Mouse (Mus musculus) kidney, postnatal 0 days (tissue): ENCODE data around the gene Cnot6. TPM values are rescaled to one million over a fixed set of nuclear protein-coding genes. Genes with fewer than 3 reads are reported as not detected.

ENCODE experiments used
- ATAC-seq: fragments of 200-750 bp; cut with Nextera tagmentation; replicated peaks from 2 replicates; pipeline ENCODE4 v1.8.0; 2017; ENCODE audit warnings: low read depth, moderate number of reproducible peaks, moderate TSS enrichment, moderate library complexity; ENCODE audit not compliant: low FRiP score
- DNase-seq: peaks from one replicate; pipeline ENCODE4 v3.0.0-alpha.2; 2016; ENCODE audit warnings: low spot score
- H3K27ac ChIP-seq: fragments of 300-500 bp; sonication (generic); 2 replicates; pipeline ENCODE4 v1.5.1; 2014; ENCODE audit warnings: mild to moderate bottlenecking
- H3K27me3 ChIP-seq: fragments of 300-500 bp; sonication (generic); 2 replicates; pipeline ENCODE4 v1.6.1; 2014; ENCODE audit warnings: low read length, mixed read lengths; ENCODE audit not compliant: insufficient read depth
- H3K36me3 ChIP-seq: fragments of 300-500 bp; sonication (generic); 2 replicates; pipeline ENCODE4 v1.6.1; 2014; ENCODE audit warnings: low read length, mixed read lengths; ENCODE audit not compliant: insufficient read depth
- H3K4me1 ChIP-seq: fragments of 300-500 bp; sonication (generic); replicated peaks from 2 replicates; pipeline ENCODE4 v1.6.1; 2014; ENCODE audit warnings: antibody characterized with exemption, low read length, mixed read lengths; ENCODE audit not compliant: insufficient read depth
- H3K4me2 ChIP-seq: fragments of 300-500 bp; sonication (generic); 2 replicates; pipeline ENCODE4 v1.6.1; 2014; ENCODE audit warnings: mild to moderate bottlenecking, low read length, moderate library complexity, mixed read lengths
- H3K4me3 ChIP-seq: fragments of 300-500 bp; sonication (generic); replicated peaks from 2 replicates; pipeline ENCODE4 v1.5.1; 2014; ENCODE audit warnings: low read depth, low read length
- H3K9ac ChIP-seq: fragments of 300-500 bp; sonication (generic); 2 replicates; pipeline ENCODE4 v1.6.1; 2014; ENCODE audit warnings: low read depth, low read length
- H3K9me3 ChIP-seq: fragments of 300-500 bp; sonication (generic); replicated peaks from 2 replicates; pipeline ENCODE4 v1.6.1; 2016; ENCODE audit warnings: low read length, inconsistent platforms, mixed read lengths
- CTCF ChIP-seq: IDR thresholded peaks from 2 replicates; pipeline ENCODE4 v1.5.1; 2016; ENCODE audit warnings: antibody characterized with exemption, low read depth, mild to moderate bottlenecking, moderate library complexity
- WGBS: fragments of 180-500 bp; shearing (Covaris S2); extraction: QIAGEN DNeasy Blood & Tissue Kit; methylation state at CpG from one replicate; pipeline ENCODE4 v1.1.7; 2014; 5-methylcytosine and 5-hydroxymethylcytosine counted together
- polyA plus RNA-seq: library from polyadenylated mRNA; unstranded; fragments of >200 nt; fragmentation: Nextera tagmentation; extraction: Ambion mirVana; gene quantifications from 2 replicates; pipeline ENCODE4 v1.2.1, GENCODE M21; 2015

The Cnot6 gene
- polyA plus RNA-seq, 1 experiment from 2014 or later: 54.4 TPM

DNA sequence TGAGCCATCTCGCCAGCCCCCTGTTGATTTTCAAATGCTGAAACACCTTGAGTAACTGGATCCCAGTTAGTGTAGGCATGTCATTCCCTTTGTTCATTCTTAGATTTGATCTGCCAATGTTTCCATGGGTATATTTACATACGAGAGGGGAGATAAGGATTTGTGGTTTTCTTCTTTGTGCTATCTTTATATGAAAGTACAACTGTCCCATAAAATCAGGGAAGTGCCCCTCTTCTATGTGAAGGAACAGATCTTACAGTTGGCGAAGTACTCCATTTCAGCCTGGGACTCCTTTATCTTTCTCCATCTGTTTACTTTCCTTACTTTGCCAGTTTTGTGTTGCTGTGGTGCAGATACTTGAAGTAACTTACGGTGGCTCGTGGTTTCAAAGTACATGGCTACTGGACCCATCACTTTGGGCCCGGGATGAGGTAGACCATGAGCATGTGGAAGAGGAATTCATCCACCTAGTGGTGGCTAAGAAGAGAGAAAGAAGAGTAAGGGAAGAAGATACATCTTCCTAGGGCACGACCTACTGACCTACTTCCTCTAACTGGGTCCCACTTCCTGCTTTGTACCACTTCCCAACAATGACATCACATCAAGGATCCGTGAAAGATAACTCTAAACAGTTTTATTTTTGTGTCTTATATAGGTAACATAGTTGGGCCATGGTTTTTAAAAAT lies 7.1 kb upstream of the Cnot6 start:
- Histone ChIP-seq H3K9me3 (no peaks in the 10 kb centered on the region), H3K4me2 (no peak overlapping the region), H3K27ac (no peak overlapping the region), H3K27me3 (no peaks in the 10 kb centered on the region), H3K4me3 (no peak overlapping the region), H3K4me1 (no peaks in the 10 kb centered on the region), H3K36me3 (no peaks in the 10 kb centered on the region), H3K9ac (no peak overlapping the region)
- ATAC-seq (no peak), DNase-seq (no peak)
- no peak for TF ChIP-seq CTCF
- WGBS: 85% methylated on average over 8 of the region's 8 CpGs

- Histone ChIP-seq H3K4me1 (0 out of 2 replicates have a peak, but pooled peaks cover 14% of the 10 kb centered on the region), H3K4me3 (peak overlapping the region; percentile 96), H3K4me2 (peak overlapping the region; percentile 66), H3K9ac (peak overlapping the region; percentile 32; the same call in 1 of the 2 replicates), H3K27ac (peak overlapping the region; percentile 78; the same call in 1 of the 2 replicates), H3K36me3 (no peaks in the 10 kb centered on the region), H3K9me3 (no peaks in the 10 kb centered on the region), H3K27me3 (no peaks in the 10 kb centered on the region)
- 25% methylated on average over 20 of the region's 20 CpGs for WGBS
- DNase-seq (peak; percentile 58), ATAC-seq (peak; percentile 12; the same call in 1 of the 2 replicates)
- TF ChIP-seq CTCF: no peak
Measured at GRCm38 (mm10) chr11:49713336-49714334, 1.1 kb upstream of the Cnot6 start.

DNA sequence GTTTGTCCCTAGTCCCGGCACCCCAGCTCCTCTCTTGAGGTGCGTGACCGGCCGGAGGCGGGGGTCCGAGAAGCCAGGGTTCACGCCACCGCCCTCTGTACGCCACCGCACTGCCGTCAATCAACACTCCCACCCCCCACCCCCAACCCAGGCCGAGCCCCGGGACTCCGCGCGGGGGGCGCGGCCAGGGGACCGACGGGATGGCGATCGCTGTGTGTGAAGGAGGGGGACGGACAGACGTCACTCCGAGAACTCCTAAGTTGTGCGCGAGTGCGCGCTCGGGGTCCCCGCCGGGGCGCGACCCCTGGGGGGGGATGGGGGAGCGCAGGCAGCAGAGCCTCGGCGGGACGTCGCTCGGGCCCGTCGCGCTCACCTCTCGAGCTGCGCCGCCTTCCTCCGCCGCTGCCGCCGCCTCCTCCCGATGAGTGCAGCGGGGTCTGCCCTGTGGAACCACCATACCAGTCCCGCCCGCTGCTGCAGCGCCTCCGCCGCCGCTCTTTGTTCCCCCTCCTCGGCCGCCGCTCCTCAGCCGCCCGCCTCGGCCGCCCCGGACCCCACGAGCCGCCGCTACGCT lies 455 bp downstream of the Cnot6 start:
- Histone ChIP-seq H3K4me3 (peak overlapping the region; percentile 96), H3K27ac (peak overlapping the region; percentile 92), H3K4me2 (peak overlapping the region; percentile 64), H3K9ac (peak overlapping the region; percentile 97), H3K4me1 (0 out of 2 replicates have a peak, but pooled peaks cover 14% of the 10 kb centered on the region), H3K27me3 (no peaks in the 10 kb centered on the region), H3K9me3 (no peaks in the 10 kb centered on the region), H3K36me3 (no peaks in the 10 kb centered on the region)
- DNase-seq (peak; percentile 28), ATAC-seq (peak; percentile 34)
- no peak for TF ChIP-seq CTCF
- 3% methylated on average over 54 of the region's 70 CpGs for WGBS

DNA sequence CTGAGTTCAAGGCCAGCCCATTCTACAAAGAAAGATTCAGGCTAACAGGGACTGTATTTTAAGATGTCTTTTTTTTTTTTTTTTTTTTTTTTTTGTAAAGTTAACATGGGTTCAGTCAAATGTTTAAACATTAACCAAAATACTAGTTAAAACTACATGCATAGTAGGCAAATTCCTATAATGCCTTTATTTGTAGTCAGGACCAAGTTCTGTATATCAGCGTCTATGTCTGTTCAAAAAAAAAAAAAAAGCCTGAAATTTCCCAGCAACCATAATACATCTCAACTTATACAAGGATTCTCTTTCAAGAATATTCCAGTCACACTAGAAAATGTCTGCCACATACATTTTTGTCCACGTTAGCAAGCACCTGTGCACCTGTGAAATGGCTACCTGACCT lies 1.9 kb downstream of the Cnot6 start:
- WGBS: 41% methylated on average over 2 of the region's 2 CpGs
- ATAC-seq (no peak), DNase-seq (no peak)
- Histone ChIP-seq H3K4me1 (0 out of 2 replicates have a peak, but pooled peaks cover 14% of the 10 kb centered on the region), H3K4me3 (peak overlapping the region; percentile 96; the same call in 1 of the 2 replicates), H3K4me2 (peak overlapping the region; percentile 64), H3K9ac (no peak overlapping the region), H3K27ac (no peak overlapping the region), H3K27me3 (no peaks in the 10 kb centered on the region), H3K9me3 (no peaks in the 10 kb centered on the region), H3K36me3 (no peaks in the 10 kb centered on the region)
- no peak for TF ChIP-seq CTCF

- WGBS: 51% methylated on average over 2 of the region's 2 CpGs
- Histone ChIP-seq H3K9me3 (no peaks in the 10 kb centered on the region), H3K4me3 (no peak overlapping the region), H3K36me3 (no peaks in the 10 kb centered on the region), H3K27me3 (no peaks in the 10 kb centered on the region), H3K4me1 (0 out of 2 replicates have a peak, but pooled peaks cover 14% of the 10 kb centered on the region), H3K9ac (no peak overlapping the region), H3K4me2 (no peak overlapping the region), H3K27ac (no peak overlapping the region)
- ATAC-seq: no peak
- DNase-seq: no peak
- TF ChIP-seq CTCF: no peak
Measured at GRCm38 (mm10) chr11:49707834-49708233, 4.7 kb downstream of the Cnot6 start.

DNA sequence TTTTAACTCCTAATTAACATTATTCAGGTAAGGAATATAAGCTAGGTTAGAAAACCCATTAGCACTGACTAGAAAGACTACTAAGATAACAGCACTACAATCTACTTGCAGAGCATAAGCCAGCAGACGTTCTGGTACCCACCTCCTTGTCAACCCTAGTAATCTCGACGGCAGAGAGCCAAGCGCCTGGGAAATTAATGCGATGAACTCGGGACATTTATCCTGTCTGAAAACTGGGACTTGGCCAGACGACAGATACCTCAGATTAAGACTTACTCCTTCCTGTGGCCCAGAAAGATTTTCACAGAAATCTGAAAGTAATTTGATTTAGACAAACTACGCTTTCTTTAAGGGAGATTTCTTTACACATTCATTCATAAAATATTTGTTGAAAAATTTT lies 7.7 kb downstream of the Cnot6 start:
- 69% methylated on average over 8 of the region's 8 CpGs for WGBS

More for the DNA sequence above, 7.7 kb downstream of the Cnot6 start:
- ATAC-seq (no peak), DNase-seq (no peak)
- H3K27me3 ChIP-seq: no peaks in the 10 kb centered on the region
- TF ChIP-seq CTCF: no peak
- H3K4me3 ChIP-seq: no peak overlapping the region
- no peak overlapping the region for H3K27ac ChIP-seq
- peaks cover 16% of the 10 kb centered on the region for H3K36me3 ChIP-seq
- H3K4me2 ChIP-seq: no peak overlapping the region
- H3K9me3 ChIP-seq: no peaks in the 10 kb centered on the region
- no peak overlapping the region for H3K9ac ChIP-seq
- H3K4me1 ChIP-seq: 0 out of 2 replicates have a peak, but pooled peaks cover 3% of the 10 kb centered on the region
